Mouse (Mus musculus): ENCODE results near the gene Nanos1. TPM values are rescaled to one million over a fixed set of nuclear protein-coding genes. Genes with fewer than 3 reads are reported as not detected.
A peak's percentile ranks its signal among the peaks of the same experiment; 100 is the strongest.

Gene Nanos1
- total RNA-seq, 2 experiments from 2014 or later = 0.45 TPM

DNA sequence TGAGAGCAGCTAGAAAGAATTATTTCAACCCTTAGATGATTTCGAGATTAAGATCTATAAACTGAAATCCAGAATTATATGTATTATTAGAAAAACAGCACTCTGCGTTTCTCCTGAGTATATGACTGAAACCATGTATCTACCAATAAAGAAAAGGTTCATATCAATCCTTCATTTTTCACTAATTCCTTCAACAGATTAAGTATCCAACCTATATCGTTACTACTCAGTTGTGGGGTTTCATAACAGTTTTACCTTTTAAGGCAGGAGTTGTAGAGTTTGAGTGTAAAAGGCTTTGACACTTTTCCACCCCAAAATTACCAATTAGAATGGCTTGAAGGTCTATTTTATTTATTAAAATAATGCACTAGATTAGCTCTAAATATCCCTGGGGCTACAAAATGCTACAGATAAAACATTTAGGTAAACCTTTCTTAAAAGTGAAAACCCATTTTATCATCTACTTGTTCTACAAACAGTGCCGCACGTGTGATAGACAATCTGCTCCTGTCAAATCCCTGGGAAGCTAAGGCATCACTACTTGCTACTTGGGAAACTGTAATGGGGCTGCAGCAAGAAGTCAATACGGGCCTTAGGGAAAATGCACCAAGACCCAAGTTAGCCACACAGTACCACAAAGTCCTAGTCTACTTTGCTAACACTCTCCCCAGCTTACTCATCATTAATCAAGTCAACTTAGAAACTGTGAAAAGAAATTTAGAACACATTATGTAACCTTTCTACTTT is 32.6 kb downstream of the Nanos1 start:
- intact Hi-C loops (cut with DNase I) = no loop called here
- no peak for DNase-seq

DNA sequence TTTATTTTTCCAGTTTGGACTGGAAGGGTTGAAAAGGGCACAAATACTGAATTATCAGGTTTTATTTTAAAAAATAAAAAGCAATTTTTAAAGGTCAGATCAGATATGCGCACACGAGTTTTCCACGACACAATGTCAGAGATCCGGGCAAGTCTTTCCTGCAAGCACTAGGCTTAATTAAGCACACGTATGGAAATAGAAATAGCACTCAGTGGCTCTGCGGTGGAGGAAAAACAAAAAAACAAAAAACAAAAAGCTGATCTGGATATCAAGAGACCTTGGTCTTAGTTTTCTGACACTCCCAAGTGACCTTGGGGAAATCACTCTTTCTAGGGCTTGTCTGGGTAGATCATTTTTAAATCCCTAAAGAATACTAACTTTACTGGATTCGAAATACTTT is 33.7 kb downstream of the Nanos1 start:
- intact Hi-C loops (cut with DNase I) = no loop called here
- peak in 1 of 2 experiments; percentile 18 for DNase-seq

DNA sequence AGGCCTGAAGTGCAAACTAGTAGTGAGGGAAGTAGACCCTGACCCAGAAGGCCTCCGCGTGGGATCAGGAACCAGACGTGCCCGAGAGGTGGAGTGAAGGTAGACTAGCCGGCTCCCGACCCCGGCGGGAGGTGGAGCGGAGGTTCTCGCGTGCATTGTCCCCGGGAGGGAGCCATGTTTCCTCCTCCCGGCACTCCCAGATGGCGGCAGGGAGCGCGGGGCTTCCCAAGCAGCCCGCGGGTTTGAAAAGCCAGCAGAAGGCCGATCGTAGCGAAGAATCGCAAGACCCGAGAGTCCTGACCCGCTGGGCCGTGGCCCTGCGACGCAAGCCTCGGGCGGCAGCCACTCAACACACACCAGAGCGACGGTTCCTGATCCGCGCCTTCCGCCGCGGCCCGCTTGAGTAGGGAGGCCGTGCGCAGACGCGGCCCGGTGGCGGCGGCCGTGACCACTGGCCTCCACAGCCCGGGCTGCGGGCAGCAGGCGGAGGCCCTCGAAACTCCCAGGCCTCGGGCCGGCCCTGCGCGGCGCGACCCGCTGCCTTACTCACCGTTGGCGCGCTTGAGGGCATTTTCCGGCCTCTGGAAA is 34.2 kb downstream of the Nanos1 start:
- intact Hi-C loops (cut with DNase I) = loop anchor here (2.0 kb wide), 1 partner anchor 21 kb away; the partner anchor contains the start of gene Fam45a
- peak; percentile 69 to 79 for DNase-seq

DNA sequence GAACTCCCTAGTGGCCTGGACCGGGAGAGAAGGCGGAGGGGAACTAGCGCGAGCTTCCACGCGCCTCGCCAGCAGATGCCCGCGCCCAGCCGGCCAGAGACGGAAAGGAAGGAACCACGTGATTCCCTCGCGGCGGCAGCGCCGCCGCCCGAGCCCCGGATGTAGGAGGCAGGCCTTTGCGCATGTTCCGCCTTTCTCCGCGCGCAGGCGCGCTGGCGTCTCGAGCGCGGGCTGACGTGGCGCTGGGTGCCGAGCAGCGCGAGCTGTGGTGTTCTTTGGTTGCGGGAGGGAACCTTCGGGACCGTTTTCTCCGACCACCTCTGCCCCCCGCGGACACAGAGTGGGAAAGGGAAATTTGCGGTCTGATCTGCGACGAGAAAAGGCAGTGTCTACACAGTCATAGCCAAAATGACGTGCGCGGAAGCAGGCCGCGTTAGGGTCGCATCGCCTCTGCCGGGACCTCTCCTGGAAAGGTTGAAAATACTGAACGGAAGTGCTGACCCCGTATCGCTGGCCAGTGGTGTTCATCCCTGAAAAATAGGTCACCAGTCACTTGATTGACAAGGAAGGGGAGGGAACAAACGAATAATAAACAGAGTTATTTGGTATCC is 34.9 kb downstream of the Nanos1 start, which contains the start of gene Eif3a:
Gene Eif3a, minus strand, starts transcription at position 108 of the 611 bp plus-strand sequence.
- intact Hi-C loops (cut with DNase I) = loop anchor here (2.0 kb wide), 1 partner anchor 20 kb away; the partner anchor contains the start of gene Fam45a
- DNase-seq = peak; percentile 96 to 97

DNA sequence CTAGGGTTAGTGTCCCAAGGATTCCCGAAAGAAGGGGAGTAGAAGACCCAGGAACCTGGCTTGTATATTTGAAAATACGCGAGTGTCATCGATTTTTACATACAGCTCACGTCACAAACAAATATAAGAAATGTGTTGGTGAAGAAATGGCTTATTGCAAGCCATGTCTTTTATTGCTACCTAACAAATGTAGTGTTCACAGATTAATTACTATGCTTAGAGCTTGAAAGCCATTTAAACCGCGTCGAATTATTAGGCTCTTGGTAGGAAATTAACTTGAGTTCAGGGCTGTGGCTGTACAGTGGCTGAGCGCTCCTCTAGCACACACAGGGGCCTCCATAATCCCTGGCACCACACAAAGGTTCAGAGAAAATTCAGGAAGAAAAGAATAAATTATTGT is 35.4 kb downstream of the Nanos1 start:
- intact Hi-C loops (cut with DNase I) = loop anchor here (2.0 kb wide), 1 partner anchor 20 kb away; the partner anchor contains the start of gene Fam45a
- DNase-seq = no peak

DNA sequence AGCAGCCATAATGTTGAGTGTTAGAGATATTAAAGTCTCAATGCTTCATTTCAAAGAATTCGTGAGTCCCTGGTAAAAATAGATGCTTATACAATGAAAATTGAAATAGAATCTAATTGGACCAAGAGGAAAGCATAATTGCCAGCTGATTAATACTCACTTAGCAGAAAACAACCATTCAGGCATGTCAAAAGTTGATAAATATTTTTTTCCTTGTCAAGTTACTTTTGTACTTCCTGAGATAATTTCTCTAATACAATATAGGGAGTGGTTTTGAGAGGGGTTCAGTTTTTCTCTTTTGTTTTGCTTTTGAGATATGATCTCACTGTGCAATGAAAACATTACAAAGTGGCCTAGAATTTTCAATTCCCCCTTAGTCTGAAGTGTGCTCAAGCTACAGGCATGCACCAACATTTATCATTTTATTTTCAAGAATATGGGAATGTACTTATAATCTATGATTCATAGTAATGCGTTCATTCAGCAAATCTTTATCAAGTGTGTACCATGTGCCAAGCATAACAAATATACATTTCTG is 37.5 kb downstream of the Nanos1 start:
- intact Hi-C loops (cut with DNase I) = no loop called here
- DNase-seq = no peak

DNA sequence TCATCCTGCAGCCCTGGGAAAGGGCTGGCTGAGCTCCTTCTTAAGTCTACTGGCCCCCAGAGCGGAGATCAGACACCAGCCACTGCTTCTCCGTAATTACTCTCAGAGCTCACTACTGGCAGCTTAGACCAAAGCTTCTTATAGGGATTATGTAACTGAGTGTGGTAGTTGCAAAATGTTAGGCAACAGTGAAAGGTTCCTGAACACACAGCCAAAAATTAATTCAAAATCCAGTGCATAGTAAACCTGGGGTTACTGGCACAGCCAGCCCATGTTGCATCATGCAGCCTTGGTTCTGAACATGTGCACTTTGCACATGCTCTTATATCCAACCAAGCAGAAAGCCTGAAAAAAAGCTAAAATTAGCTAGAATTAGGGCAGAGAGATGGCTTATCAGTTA is 39.5 kb downstream of the Nanos1 start:
- intact Hi-C loops (cut with DNase I) = no loop called here
- DNase-seq = no peak

DNA sequence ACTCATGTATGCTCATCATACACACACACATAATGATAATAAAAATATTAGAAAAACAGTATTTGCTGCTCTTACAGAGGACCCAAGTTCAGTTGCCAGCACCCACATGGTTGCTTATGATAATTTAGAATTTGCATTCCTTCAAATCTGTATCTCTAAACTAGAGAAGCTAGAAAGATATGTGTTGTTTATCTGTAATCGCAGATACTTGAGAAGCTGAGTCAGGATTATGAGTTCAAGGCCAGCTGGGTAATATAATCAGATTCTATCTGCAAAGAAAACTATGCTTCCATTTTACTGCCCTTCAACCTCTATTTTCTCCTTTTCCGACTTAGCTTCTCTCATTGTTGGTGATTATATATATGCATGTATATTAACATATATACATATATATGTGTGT is 41.6 kb downstream of the Nanos1 start:
- DNase-seq = no peak

DNA sequence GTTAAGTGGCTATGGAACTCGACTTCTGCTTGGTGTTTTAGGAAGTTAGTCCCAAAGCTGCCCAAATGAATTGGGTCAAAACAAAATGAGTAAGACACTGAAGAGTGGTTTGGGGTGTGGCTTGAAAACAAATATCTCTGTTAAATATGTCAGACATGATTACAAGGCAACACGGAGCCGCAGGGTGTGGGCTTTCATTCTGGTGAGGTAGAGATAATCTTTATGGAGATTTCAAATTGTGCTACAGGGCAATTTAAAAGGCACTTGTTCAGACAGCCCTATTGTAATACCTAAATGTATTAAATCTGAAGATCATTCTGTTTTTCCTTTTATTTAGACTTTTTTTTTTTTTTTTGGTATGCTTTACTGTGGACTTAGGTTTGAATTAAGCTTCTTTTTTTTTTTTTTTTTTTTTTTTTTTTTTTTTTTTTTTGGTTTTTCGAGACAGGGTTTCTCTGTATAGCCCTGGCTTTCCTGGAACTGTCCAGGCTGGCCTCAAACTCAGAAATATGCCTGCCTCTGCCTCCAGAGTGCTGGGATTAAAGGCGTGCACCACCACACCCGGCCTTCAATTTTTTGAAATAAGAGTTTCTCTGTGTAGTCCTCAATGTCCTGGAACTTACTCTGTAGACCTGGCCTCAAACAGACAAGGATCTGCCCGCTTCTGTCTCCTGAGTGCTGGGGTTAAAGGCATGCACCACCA is 44.2 kb downstream of the Nanos1 start:
- no peak for DNase-seq
- intact Hi-C loops (cut with DNase I) = no loop called here

More for the DNA sequence above, 41.6 kb downstream of the Nanos1 start:
- intact Hi-C loops (cut with DNase I) = no loop called here

DNA sequence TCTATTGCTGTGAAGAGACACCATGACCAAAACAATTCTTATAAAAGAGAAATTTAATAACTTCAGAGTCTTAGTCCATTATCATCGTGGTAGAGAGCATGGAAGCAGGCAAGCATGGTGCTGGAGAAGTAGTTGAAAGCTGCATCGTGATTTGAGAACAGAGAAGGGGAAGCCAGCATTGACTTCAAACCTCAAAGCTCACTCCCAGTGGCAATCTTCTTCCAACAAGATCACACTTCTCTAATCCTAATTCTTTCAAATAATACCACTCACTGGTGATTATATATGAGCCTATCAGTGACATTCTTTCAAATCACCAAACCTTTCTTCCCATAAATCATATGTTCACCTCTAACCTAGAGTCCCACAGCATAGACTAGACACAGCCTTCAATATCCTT is 49.1 kb downstream of the Nanos1 start:
- intact Hi-C loops (cut with DNase I) = no loop called here
- DNase-seq = no peak

Small RNA genes within 50 kb of the gene (microRNA-seq; reads per million reads assigned to microRNA genes)
- 0 reads per million in 2 experiments for gene mmu-mir-3084-1

Other genes with a start within 250 kb of the Nanos1 start
- gene Cacul1, start 175.0 kb upstream of the Nanos1 start, total RNA-seq (2021) = 10 to 100 TPM; 28.5 to 29.4 TPM
- 100 to 1,000 TPM; 122 to 124 TPM for gene Eif3a, start 34.7 kb downstream of the Nanos1 start, total RNA-seq (2021)
- 10 to 100 TPM; 17.5 to 19.2 TPM for gene Fam45a, start 55.6 kb downstream of the Nanos1 start, total RNA-seq (2021)
- gene Sfxn4, start 105.5 kb downstream of the Nanos1 start, total RNA-seq (2021) = 1 to 10 TPM; 5.0 to 7.6 TPM
- gene Prdx3, start 118.6 kb downstream of the Nanos1 start, total RNA-seq (2021) = 100 to 1,000 TPM; 248 to 255 TPM
- 10 to 100 TPM; 26.3 to 28.3 TPM for gene Grk5, start 133.8 kb downstream of the Nanos1 start, total RNA-seq (2021)